Mouse (Mus musculus) ES-E14 (cell line): ENCODE measurements at regions not wholly inside any gene's neighbourhood (a gene's known extent, or its start where the extent isn't known, plus 50 kb on each side); places are given as distances from the start of the nearest gene placed in this dataset.

Experiments
- DNase-seq: peaks from one replicate; pipeline ENCODE4 v3.0.0-alpha.2; 2013; ENCODE audit warnings: low read depth, low spot score
- H3K27ac ChIP-seq: 2 replicates; pipeline ENCODE4 v1.5.1; 2012; ENCODE audit warnings: low read depth, mild to moderate bottlenecking, low read length, moderate library complexity, mixed read lengths; ENCODE audit not compliant: poor library complexity, insufficient read depth, severe bottlenecking
- H3K36me3 ChIP-seq: 2 replicates; pipeline ENCODE4 v1.6.1; 2012; ENCODE audit warnings: mild to moderate bottlenecking, low read length, moderate library complexity, mixed read lengths; ENCODE audit not compliant: control insufficient read depth, poor library complexity, insufficient read depth, severe bottlenecking
- H3K4me1 ChIP-seq, 2 experiments: fragments of 150-350 bp in 1 of 2; sonication (generic) in 1 of 2; 2 replicates each; pipeline ENCODE4 v1.6.1; 2012; ENCODE audit warnings: low read length in 2 of 2, mild to moderate bottlenecking in 1 of 2, mixed read lengths in 1 of 2; ENCODE audit not compliant: control insufficient read depth in 2 of 2, insufficient read depth in 2 of 2, poor library complexity in 1 of 2
- H3K4me3 ChIP-seq, 2 experiments: fragments of 150-350 bp in 1 of 2; sonication (generic) in 1 of 2; 2 replicates each; pipeline ENCODE4 v1.5.1; 2012; ENCODE audit warnings: low read length in 2 of 2, low read depth in 1 of 2, mild to moderate bottlenecking in 1 of 2, mixed read lengths in 1 of 2; ENCODE audit not compliant: insufficient read depth in 1 of 2, poor library complexity in 1 of 2, severe bottlenecking in 1 of 2
- H3K9ac ChIP-seq: 2 replicates; pipeline ENCODE4 v1.6.1; 2012; ENCODE audit warnings: low read depth, mild to moderate bottlenecking, low read length, mixed read lengths; ENCODE audit not compliant: poor library complexity, insufficient read depth, severe bottlenecking
- H3K9me3 ChIP-seq: fragments of 150-350 bp; sonication (generic); 2 replicates; pipeline ENCODE4 v1.6.1; 2012; ENCODE audit warnings: low read depth, mild to moderate bottlenecking, low read length; ENCODE audit not compliant: control insufficient read depth, insufficient read depth
- CHD2 ChIP-seq: IDR thresholded peaks from 2 replicates; pipeline ENCODE4 v1.6.1; 2014; ENCODE audit warnings: mild to moderate bottlenecking, low read depth, low read length, inconsistent platforms
- HCFC1 ChIP-seq: IDR thresholded peaks from 2 replicates; pipeline ENCODE4 v1.6.1; 2012; ENCODE audit warnings: low read length, inconsistent platforms, borderline replicate concordance; ENCODE audit not compliant: insufficient read depth
- MAFK ChIP-seq: IDR thresholded peaks from 2 replicates; pipeline ENCODE4 v1.6.1; 2014; ENCODE audit warnings: mild to moderate bottlenecking, low read depth, low read length, inconsistent platforms; ENCODE audit not compliant: insufficient read depth
- ZC3H11A ChIP-seq: IDR thresholded peaks from 2 replicates; pipeline ENCODE4 v1.6.1; 2012; ENCODE audit warnings: low read depth, mild to moderate bottlenecking, inconsistent platforms, low read length, borderline replicate concordance
- ZNF384 ChIP-seq: IDR thresholded peaks from 2 replicates; pipeline ENCODE4 v1.6.1; 2012; ENCODE audit warnings: low read depth, low read length, inconsistent platforms
- in situ Hi-C, 2 experiments: fragments of 600-800 bp; cut with MboI; formaldehyde crosslinking; loops; one replicate each; pipeline ENCODE4 v1.15.1; 2025; ENCODE audit warnings: low sequenced_read_pairs in 2 of 2, inconsistent platforms in 1 of 2; ENCODE audit not compliant: unreplicated experiment in 2 of 2

DNA sequence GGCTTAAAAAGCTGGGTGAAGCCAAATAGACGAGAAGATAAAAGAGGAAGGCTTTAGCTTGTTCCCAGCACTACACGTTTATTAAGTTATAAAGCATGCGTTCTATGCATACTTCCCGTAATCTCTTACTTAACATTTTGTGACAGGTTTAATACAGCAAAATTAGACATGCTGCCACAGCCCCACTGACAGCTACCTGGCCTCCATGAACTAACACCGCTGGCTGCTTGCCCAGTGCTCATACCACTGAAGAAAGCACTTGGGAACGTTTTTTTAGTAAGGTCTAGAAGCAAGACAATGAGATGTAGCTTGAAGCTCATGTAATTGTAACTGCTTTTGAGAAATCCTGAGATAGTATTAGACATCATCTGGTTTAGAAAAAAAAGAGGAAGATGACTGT lies 152.3 kb upstream of the Isl1 start:
- no peak for DNase-seq
- in situ Hi-C loops: no loop called here
- H3K9ac ChIP-seq: no peak overlapping the region
- no peak overlapping the region for H3K27ac ChIP-seq
- no peak overlapping the region for H3K4me3 ChIP-seq
- H3K36me3 ChIP-seq: no peaks in the 10 kb centered on the region
- H3K9me3 ChIP-seq: no peaks in the 10 kb centered on the region
- no peaks in the 10 kb centered on the region for H3K4me1 ChIP-seq
- TF ChIP-seq ZC3H11A: no peak
- no peak for TF ChIP-seq CHD2
- TF ChIP-seq ZNF384: no peak
- no peak for TF ChIP-seq HCFC1
- no peak for TF ChIP-seq MAFK

DNA sequence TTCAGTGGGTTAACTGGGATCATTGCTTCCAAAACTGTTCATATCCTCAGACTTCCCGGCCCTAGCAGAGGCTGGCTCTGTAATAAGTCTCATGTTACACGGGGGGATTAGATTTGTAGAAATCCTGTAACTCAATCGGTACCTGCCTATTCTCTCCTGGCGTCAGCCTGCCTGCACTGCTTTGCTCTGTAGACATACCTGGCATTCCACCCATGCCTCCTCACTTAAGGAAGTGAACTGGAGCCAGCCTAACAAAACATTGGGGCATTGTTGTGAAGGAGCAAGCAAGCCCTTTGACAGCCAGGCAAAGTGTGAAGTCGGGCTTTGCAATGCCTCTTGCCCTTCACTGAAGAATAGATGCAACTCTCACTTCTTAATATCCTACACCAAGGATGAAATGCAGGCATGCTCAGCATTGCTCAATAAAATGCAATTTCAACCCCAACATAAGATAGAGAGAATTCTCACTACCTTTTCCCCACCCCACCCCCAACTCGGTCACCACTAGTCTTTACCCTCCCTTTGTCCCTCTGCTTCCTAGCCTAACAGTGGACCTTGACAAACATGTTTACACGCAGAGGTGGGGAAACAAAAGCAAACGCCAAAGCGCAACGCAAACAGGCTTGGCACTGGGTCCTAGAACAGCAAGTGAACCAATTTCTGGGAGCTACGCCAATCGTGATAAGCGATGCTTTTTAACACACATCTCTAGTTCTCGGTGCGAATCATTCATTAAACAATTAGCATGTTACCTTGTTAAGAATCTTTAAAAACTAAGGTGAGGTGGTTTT lies 133.9 kb upstream of the Isl1 start:
- H3K27ac ChIP-seq: no peak overlapping the region
- DNase-seq: no peak
- in situ Hi-C loops: no loop called here

DNA sequence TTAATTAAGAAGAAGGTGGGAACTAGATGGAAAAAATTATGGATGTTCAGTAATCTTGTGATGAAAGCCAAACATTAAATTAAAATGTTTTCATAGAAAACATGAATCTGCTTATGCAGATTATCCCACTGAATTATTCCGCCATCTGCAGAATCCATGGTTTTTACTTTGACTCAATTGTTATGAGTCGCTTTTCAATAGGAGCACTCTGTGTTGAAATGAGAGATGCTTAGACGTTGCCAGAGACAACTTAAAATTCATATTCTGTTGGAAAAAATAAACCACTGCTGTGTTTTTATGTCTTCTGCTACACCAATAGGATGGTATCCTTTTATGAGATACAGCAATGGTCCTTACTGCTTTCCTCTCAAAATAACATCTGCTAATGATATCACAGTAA lies 108.3 kb upstream of the Isl1 start:
- Histone ChIP-seq H3K4me3 (no peak overlapping the region), H3K9ac (no peak overlapping the region), H3K36me3 (no peaks in the 10 kb centered on the region), H3K4me1 (no peaks in the 10 kb centered on the region), H3K9me3 (no peaks in the 10 kb centered on the region), H3K27ac (no peak overlapping the region)
- no peak for DNase-seq
- in situ Hi-C loops: no loop called here
- TF ChIP-seq ZC3H11A (no peak), CHD2 (no peak), ZNF384 (no peak), MAFK (no peak), HCFC1 (no peak)

More for the DNA sequence above, 133.9 kb upstream of the Isl1 start:
- Histone ChIP-seq H3K9ac (no peak overlapping the region), H3K9me3 (no peaks in the 10 kb centered on the region), H3K4me3 (no peak overlapping the region), H3K36me3 (no peaks in the 10 kb centered on the region), H3K4me1 (no peaks in the 10 kb centered on the region)
- TF ChIP-seq MAFK (no peak), ZNF384 (no peak), CHD2 (no peak), ZC3H11A (no peak), HCFC1 (no peak)

DNA sequence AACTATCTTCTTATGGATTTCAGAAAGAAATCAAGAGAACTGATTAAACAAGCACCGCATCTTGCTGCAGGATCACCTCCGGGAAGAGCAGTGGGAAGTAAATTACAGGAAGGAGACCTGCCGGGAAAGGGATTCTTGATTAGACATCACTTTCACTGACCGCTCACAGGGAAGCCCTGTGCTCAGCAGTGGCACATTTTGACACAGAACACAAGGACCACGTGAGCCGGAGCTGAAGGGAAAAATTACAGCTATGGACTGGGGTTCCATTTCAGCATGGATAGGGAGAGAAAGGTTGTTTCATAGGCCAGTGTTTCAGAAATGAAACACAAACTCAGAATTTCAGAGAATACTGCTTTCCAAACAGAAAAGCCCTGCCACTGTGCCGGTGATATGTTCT lies 105.0 kb upstream of the Isl1 start:
- no peaks in the 10 kb centered on the region for H3K9me3 ChIP-seq
- no peak overlapping the region for H3K27ac ChIP-seq
- H3K4me1 ChIP-seq: no peaks in the 10 kb centered on the region
- H3K36me3 ChIP-seq: no peaks in the 10 kb centered on the region
- in situ Hi-C loops: no loop called here
- no peak overlapping the region for H3K9ac ChIP-seq
- no peak for DNase-seq
- H3K4me3 ChIP-seq: no peak overlapping the region
- TF ChIP-seq HCFC1: no peak
- no peak for TF ChIP-seq CHD2
- no peak for TF ChIP-seq ZNF384
- no peak for TF ChIP-seq MAFK
- no peak for TF ChIP-seq ZC3H11A

DNA sequence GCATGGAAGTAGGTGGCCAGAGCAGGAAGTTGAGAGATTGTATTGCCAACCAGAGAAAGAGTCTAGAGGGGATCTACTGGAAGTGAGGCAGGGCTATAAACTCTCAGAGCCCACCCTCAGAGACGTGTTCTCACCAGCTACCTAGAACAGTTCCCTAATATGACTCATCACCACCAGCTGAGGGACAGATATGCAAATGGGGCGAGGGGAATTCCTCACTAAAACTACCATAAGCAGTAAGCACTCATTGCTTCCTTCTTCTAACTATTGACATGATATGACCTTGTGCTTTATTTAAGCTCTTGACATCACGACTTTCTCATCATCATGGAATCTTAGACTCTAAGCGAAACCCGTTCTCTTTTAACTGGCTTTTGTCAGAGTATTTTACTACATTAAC lies 101.2 kb upstream of the Isl1 start:
- no peaks in the 10 kb centered on the region for H3K9me3 ChIP-seq
- H3K4me1 ChIP-seq: no peaks in the 10 kb centered on the region
- in situ Hi-C loops: no loop called here
- TF ChIP-seq MAFK (no peak), HCFC1 (no peak)
- no peak overlapping the region for H3K4me3 ChIP-seq
- H3K27ac ChIP-seq: no peak overlapping the region
- no peak for DNase-seq
- no peak overlapping the region for H3K9ac ChIP-seq
- no peaks in the 10 kb centered on the region for H3K36me3 ChIP-seq
